Mouse (Mus musculus) heart, postnatal 0 days (tissue): Measurements from ENCODE around the gene Plod2. TPM values are rescaled to one million over a fixed set of nuclear protein-coding genes. Genes with fewer than 3 reads are reported as not detected.

Source experiments
- ATAC-seq: fragments of 200-750 bp; cut with Nextera tagmentation; 2 replicates; pipeline ENCODE4 v1.8.0; 2017; ENCODE audit warnings: low read depth, moderate number of reproducible peaks, moderate library complexity; ENCODE audit not compliant: insufficient read depth
- DNase-seq: peaks from one replicate; pipeline ENCODE4 v3.0.0-alpha.2; 2016; ENCODE audit warnings: low spot score
- H3K27ac ChIP-seq: fragments of 300-500 bp; sonication (generic); 2 replicates; pipeline ENCODE4 v1.5.1; 2014; ENCODE audit warnings: low read depth, mild to moderate bottlenecking
- H3K27me3 ChIP-seq: fragments of 300-500 bp; sonication (generic); 2 replicates; pipeline ENCODE4 v1.6.1; 2014; ENCODE audit warnings: low read length, mixed read lengths; ENCODE audit not compliant: control insufficient read depth, insufficient read depth
- H3K36me3 ChIP-seq: fragments of 300-500 bp; sonication (generic); replicated peaks from 2 replicates; pipeline ENCODE4 v1.6.1; 2014; ENCODE audit warnings: low read length, mixed read lengths; ENCODE audit not compliant: control insufficient read depth, insufficient read depth
- H3K4me1 ChIP-seq: fragments of 300-500 bp; sonication (generic); 2 replicates; pipeline ENCODE4 v1.6.1; 2014; ENCODE audit warnings: antibody characterized with exemption; ENCODE audit not compliant: control insufficient read depth, insufficient read depth
- H3K4me2 ChIP-seq: fragments of 300-500 bp; sonication (generic); 2 replicates; pipeline ENCODE4 v1.6.1; 2014; ENCODE audit warnings: low read depth, mild to moderate bottlenecking, low read length, moderate library complexity
- H3K4me3 ChIP-seq: fragments of 300-500 bp; sonication (generic); 2 replicates; pipeline ENCODE4 v1.5.1; 2014; ENCODE audit warnings: low read depth, low read length
- H3K9ac ChIP-seq: fragments of 300-500 bp; sonication (generic); replicated peaks from 2 replicates; pipeline ENCODE4 v1.6.1; 2014; ENCODE audit warnings: low read depth, low read length, mixed read lengths
- H3K9me3 ChIP-seq: fragments of 300-500 bp; sonication (generic); replicated peaks from 2 replicates; pipeline ENCODE4 v1.6.1; 2016; ENCODE audit warnings: low read length; ENCODE audit not compliant: control insufficient read depth
- CTCF ChIP-seq: IDR thresholded peaks from 2 replicates; pipeline ENCODE4 v1.5.1; 2016; ENCODE audit warnings: antibody characterized with exemption, control low read depth, low read depth
- EP300 ChIP-seq: IDR thresholded peaks from 2 replicates; pipeline ENCODE4 v1.6.1; 2016; ENCODE audit warnings: antibody characterized with exemption, low read depth
- WGBS: fragments of 180-500 bp; shearing (Covaris S2); extraction: QIAGEN DNeasy Blood & Tissue Kit; methylation state at CpG from one replicate; pipeline ENCODE4 v1.1.7; 2014; 5-methylcytosine and 5-hydroxymethylcytosine counted together
- polyA plus RNA-seq: library from polyadenylated mRNA; unstranded; fragments of >200 nt; fragmentation: Nextera tagmentation; extraction: Ambion mirVana; gene quantifications from 2 replicates; pipeline ENCODE4 v1.2.1, GENCODE M21; 2015
- total RNA-seq: library from RNA; depleted of rRNA; stranded (reverse); fragments of >200 nt; gene quantifications from 2 replicates; pipeline ENCODE4 v1.2.3, GENCODE M21; 2014; ENCODE audit warnings: low replicate concordance

Plod2 gene
- total and polyA plus RNA-seq, 2 experiments from 2014 or later = 11.5 to 22.1 TPM

GRCm38 (mm10) chr9:92613206-92613605, 71.2 kb downstream of the Plod2 start:
- Histone ChIP-seq H3K27me3 (no peaks in the 10 kb centered on the region), H3K27ac (no peak overlapping the region), H3K4me2 (no peak overlapping the region), H3K4me1 (no peaks in the 10 kb centered on the region), H3K9me3 (no peaks in the 10 kb centered on the region), H3K4me3 (no peak overlapping the region), H3K36me3 (peaks cover 4% of the 10 kb centered on the region; the same call in 1 of the 2 replicates), H3K9ac (no peak overlapping the region)
- 56% methylated on average over 8 of the region's 8 CpGs for WGBS
- DNase-seq (no peak), ATAC-seq (no peak)
- TF ChIP-seq EP300 (no peak), CTCF (no peak)

- Histone ChIP-seq H3K4me2 (no peak overlapping the region), H3K27me3 (no peaks in the 10 kb centered on the region), H3K9me3 (no peaks in the 10 kb centered on the region), H3K4me3 (no peak overlapping the region), H3K4me1 (no peaks in the 10 kb centered on the region), H3K36me3 (no peaks in the 10 kb centered on the region), H3K9ac (no peak overlapping the region), H3K27ac (no peak overlapping the region)
- 93% methylated on average over 2 of the region's 2 CpGs for WGBS
- DNase-seq (no peak), ATAC-seq (no peak)
- TF ChIP-seq CTCF (no peak), EP300 (no peak)
These were observed 74.4 kb downstream of the Plod2 start for GRCm38 (mm10) chr9:92616418-92616817.

DNA sequence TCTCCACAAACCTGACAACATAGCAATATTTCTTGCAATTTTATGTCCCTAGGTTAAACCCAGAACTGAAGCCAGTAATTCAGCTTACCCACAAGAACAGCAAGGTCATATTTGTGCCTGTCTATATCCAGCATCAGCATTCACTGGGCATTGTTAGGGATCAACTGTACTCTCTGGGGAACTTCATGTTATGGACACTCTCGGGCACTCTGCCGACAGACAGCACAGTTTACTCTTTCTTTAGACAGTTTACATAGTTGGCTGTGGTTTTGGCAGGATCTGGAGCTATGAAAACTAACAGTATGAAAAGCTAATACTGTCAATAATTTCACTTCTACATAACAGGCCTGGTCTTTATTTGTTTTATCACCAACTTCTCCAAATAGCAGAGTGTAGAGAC, 75.4 kb downstream of the Plod2 start:
- 81% methylated on average over 2 of the region's 2 CpGs for WGBS
- Histone ChIP-seq H3K9me3 (no peaks in the 10 kb centered on the region), H3K9ac (no peak overlapping the region), H3K27ac (no peak overlapping the region), H3K4me2 (no peak overlapping the region), H3K36me3 (no peaks in the 10 kb centered on the region), H3K4me3 (no peak overlapping the region), H3K4me1 (no peaks in the 10 kb centered on the region), H3K27me3 (no peaks in the 10 kb centered on the region)
- DNase-seq (no peak), ATAC-seq (no peak)
- no peak for TF ChIP-seq EP300
- TF ChIP-seq CTCF = no peak

DNA sequence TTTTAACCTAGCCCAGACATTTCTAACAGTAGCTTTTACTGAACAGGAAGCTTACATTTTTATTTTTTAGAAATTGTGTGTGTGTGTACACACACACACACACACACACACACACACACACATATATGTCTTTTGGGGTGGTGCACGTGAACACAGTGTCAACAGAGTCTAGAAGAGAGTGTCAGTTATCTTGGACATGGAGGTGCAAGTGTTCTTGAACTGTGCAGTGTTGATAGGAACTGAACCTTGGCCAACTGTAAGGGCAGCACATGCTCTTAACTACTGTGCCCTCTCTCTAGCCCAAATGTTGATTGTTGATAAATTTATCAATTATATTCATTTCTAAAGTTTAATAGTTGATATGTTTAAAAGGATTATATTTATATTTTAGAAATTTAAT, 78.1 kb downstream of the Plod2 start:
- H3K9ac ChIP-seq = no peak overlapping the region
- H3K27ac ChIP-seq = no peak overlapping the region
- no peaks in the 10 kb centered on the region for H3K4me1 ChIP-seq
- no peaks in the 10 kb centered on the region for H3K9me3 ChIP-seq
- WGBS = 26% methylated on average over 1 of the region's 1 CpGs
- ATAC-seq = no peak
- TF ChIP-seq CTCF (no peak), EP300 (no peak)
- DNase-seq = no peak
- no peaks in the 10 kb centered on the region for H3K36me3 ChIP-seq
- no peak overlapping the region for H3K4me2 ChIP-seq
- H3K27me3 ChIP-seq = no peaks in the 10 kb centered on the region
- no peak overlapping the region for H3K4me3 ChIP-seq

DNA sequence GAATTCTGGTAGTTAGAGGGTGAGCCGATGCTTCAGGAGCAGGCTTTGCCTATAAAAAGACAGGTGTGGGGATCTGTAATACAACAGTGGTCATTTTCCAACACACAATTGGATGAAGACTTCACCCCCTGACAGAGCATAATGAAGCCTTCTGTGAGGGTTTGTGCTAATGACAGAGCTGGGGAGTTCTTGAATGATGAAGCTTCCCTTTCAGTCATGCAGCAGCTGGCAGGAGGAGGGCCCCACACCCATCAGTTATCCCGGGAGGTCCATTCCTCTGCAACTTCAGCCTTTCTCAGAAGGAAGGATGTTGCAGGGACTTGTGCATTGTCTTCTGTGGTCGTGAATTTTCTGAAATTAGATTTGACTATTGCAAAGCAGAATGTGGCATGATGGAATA, 79.2 kb downstream of the Plod2 start:
- no peaks in the 10 kb centered on the region for H3K9me3 ChIP-seq
- no peak overlapping the region for H3K9ac ChIP-seq
- H3K4me2 ChIP-seq = no peak overlapping the region
- 57% methylated on average over 3 of the region's 3 CpGs for WGBS
- no peaks in the 10 kb centered on the region for H3K27me3 ChIP-seq
- no peak overlapping the region for H3K27ac ChIP-seq
- ATAC-seq (no peak), DNase-seq (no peak)
- H3K4me3 ChIP-seq = no peak overlapping the region
- TF ChIP-seq EP300 (no peak), CTCF (no peak)
- H3K36me3 ChIP-seq = no peaks in the 10 kb centered on the region
- no peaks in the 10 kb centered on the region for H3K4me1 ChIP-seq

DNA sequence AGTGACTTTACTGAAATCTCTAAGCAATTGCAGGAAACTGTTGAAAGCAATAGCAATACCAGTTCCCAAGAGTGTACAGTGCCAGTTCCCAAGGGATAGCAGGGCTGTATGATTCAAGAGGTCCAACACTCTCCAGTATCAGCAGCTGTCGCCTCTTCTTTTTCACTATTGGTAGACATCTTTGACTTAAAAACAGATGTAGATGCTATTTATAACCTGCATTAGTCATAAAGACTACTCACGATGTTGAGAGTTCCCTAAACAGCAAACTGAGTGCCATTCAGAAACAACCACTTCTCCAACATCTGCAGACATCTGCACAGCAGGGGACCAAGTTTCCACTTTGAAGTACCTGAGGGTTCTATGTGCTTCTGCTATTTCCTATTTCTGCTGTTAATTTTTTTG, 79.9 kb downstream of the Plod2 start:
- no peaks in the 10 kb centered on the region for H3K9me3 ChIP-seq
- no peak overlapping the region for H3K27ac ChIP-seq
- H3K4me2 ChIP-seq = no peak overlapping the region
- DNase-seq = peak; percentile 39
- no peak overlapping the region for H3K9ac ChIP-seq
- WGBS = 14% methylated on average over 2 of the region's 2 CpGs
- no peak overlapping the region for H3K4me3 ChIP-seq
- TF ChIP-seq CTCF (no peak), EP300 (no peak)
- ATAC-seq = no peak
- H3K36me3 ChIP-seq = no peaks in the 10 kb centered on the region
- no peaks in the 10 kb centered on the region for H3K27me3 ChIP-seq
- no peaks in the 10 kb centered on the region for H3K4me1 ChIP-seq
